Mouse (Mus musculus): Measurements from ENCODE around the gene Spata25.

The Spata25 gene

DNA sequence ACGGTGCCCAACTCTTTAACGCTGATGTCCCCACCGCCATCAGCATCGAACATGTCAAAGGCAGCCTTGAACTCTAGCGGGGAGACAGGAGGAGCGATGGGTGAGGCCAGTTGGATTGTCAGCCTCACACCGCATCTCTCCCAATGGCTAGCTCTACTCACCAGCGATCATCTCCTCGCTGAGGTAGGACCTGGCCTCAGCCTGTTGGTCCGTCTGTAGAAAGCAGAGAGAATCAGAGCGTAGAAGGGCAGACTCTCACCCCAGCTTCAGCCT, 50.4 kb downstream of the Spata25 start:
- no peak for DNase-seq

DNA sequence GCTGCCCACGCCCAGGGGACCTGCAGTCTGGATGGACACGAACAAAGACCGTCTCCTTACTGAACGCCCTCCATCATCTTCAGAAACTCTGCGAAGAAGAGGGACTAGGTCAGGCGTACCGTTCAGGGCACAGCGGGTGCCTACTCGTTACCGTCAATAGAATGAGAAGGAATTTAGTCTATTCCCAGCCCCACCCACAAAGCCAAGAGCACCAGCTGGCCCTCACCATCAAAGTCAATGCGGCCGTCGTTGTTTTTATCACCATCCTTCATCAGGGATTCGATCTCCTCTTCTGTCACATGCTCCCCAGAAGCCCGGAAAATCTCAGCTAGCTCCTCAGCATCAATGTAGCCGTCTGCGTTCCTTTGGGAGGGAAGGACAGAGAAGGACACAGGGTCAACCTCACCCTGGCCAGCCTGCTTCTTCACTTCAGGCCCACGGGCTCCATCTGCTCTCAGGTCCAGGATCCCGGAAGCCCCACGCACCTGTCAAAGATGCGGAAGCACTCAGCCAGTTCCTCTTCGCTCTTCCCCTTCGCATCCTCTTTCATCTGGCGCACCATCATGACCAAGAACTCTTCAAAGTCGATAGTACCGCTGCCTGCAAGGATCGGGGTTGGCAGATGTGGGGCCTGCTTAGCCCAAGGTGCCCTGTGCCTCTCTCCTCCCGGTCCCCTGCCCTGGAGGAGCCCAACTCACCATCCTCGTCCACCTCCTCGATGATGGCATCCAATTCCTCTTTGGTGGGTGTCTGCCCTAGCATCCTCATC, 50.9 kb downstream of the Spata25 start:
- DNase-seq = no peak

DNA sequence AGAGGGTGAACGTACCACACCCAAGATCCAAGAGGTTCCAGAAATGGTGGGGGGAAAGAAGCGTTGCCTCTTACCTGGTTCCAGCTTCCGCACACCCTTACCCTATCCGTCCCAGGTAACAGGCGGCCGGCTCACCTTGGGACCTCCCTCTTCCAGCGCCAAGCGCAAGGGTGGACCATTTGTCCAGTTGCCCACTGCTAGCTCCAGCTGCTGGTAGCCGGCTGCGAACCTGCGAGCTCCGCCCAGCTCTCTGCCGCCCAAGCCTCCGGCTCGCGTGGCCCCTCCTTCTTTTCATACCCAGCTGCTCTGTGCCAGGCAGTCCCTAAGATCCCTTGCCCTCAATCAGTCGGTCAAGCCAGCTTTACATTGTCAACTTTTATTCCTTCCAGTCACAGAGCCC, 51.5 kb downstream of the Spata25 start:
- no peak for DNase-seq
